Mouse (Mus musculus): ENCODE data around the gene Rcvrn. TPM values are rescaled to one million over a fixed set of nuclear protein-coding genes. Genes with fewer than 3 reads are reported as not detected.

Rcvrn gene
- total RNA-seq, 4 experiments from 2014 or later = 0.24 TPM; not detected in 3

GRCm38 (mm10) chr11:67668460-67669007 lies 26.6 kb upstream of the Rcvrn start:
- DNase-seq (ENCODE audit: low spot score in 2 of 2) = no peak

GRCm38 (mm10) chr11:67670031-67670430 lies 25.1 kb upstream of the Rcvrn start:
- DNase-seq (ENCODE audit: low spot score in 2 of 2) = no peak

DNA sequence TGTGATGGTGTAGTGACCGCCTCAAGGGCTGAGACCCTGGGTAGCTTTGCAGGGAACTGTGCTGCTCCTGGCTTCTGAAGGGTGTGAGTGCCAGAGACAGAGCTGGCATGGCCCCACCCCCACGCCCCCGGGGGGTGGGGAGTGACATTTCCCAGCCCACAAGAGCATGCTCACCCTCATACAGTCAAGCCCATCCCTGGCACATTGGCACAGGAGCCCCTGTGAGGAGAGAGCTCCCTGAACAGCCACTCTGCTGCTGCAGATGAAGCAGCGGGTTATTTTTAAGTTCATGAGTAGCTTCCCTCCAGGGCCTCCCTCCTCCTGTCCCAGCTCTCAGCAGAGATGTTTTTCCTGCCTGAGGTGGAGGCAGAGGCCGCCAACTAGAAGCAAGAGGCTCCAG lies 23.0 kb upstream of the Rcvrn start:
- no peak for DNase-seq (ENCODE audit: low spot score in 2 of 2)

DNA sequence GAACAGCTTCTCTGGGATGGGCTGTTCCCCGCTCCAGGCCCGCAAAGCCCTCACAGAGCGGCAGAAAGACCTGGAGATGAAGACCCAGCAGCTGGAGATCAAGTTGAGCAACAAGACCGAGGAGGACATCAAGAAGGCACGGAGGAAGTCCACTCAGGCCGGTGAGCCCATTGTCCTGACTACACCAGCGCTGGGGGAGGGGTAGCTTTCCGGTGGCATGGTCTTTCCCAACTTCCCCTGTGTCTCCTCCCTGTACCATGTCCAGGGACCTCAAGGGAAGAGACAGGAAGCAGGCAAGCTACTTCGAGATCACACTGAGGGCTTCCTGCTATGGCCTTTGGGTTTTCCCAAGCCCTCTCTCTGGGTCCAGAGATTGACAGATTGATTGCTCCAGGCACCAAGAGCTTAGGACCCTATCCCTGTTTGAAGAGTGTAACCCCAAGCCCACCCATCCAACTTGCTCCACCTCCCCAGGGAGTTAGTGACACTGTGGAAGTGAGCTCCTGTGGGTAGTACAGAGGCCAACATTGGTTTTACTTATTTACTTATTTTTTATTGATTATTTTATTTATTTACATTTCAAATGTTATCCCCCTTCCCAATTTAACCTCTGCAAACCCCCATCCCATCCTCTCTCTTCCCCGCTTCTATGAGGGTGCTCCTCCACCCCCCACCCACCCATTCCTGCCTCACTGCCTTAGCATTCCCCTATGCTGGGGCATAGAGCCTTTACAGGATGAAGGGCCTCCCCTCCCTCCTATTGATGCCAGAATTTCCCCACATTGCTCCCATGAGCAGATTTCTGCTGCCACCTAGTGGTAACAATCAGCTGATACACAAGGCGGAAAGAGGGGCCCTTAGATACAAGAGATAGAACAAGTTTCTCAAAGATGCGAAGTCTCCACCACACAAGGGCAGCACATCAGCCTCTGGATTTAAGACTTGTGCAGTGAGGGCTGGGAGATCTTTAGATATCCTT lies 19.3 kb upstream of the Rcvrn start:
- DNase-seq (ENCODE audit: low spot score in 2 of 2) = no peak

DNA sequence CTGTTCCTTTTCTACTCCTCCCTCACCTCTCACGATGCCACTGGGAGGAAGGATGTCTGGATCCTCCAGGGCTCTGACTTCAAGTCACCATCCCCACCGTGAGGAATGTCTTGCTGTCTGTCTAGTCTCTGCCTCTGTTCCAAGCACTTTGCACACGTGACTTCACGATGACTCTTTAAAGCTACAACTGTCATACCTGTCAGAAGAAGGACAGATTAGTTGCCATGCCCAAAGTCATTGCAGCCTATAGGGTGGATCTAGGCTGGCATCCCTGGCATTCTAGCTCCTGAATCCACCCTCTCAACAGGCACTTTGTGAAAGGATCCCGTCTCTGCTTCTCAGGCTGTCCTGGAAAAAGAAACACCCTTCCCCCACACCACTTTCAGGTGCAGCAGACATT lies 15.8 kb upstream of the Rcvrn start:
- no peak for DNase-seq (ENCODE audit: low spot score in 2 of 2)

GRCm38 (mm10) chr11:67679930-67680329 lies 15.2 kb upstream of the Rcvrn start:
- no peak for DNase-seq (ENCODE audit: low spot score in 2 of 2)

DNA sequence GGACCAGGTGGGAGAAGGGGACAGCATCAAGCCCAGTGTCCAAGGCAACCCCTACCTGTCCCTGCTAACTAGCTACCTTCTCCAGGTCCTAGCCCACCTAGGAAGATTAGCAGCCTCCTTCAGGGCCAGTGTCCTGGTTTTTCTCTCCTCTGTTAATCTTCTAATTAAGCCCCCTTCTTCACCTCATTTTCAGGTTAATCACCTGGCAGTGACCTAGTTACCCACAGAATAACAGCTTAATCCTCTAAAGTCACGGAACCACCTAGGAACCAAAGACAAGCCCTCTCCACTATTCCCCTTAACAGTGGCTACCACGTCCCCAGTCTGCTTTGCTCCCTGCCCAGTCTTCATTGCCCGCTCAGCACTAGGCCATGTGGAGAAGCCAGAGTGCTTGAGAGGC lies 13.3 kb upstream of the Rcvrn start:
- DNase-seq (ENCODE audit: low spot score in 2 of 2) = no peak

DNA sequence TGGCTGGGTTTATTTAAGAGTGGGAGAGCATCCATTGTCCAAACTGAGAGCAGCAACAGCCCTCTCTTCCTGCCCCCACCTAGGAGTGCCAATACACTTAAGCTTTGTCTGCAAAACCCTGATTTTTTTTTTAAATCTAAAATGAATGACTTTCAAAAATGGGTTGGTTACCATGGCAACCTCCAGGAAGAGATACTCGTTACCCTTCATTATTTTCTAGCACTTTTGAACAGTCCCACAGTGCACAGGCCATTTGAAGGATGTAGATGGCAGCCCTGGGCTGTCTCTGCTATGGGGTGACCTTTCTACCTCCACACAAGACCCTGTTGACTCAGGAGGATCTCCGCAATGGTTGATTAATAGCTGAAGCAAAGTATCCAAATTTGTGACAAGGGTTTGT lies 9.0 kb upstream of the Rcvrn start:
- no peak for DNase-seq (ENCODE audit: low spot score in 2 of 2)

GRCm38 (mm10) chr11:67712976-67713375 lies 17.9 kb downstream of the Rcvrn start:
- no peak for DNase-seq (ENCODE audit: low spot score in 2 of 2)

- DNase-seq (ENCODE audit: low spot score in 2 of 2) = no peak
Measured at GRCm38 (mm10) chr11:67715382-67715781, 20.3 kb downstream of the Rcvrn start.

DNA sequence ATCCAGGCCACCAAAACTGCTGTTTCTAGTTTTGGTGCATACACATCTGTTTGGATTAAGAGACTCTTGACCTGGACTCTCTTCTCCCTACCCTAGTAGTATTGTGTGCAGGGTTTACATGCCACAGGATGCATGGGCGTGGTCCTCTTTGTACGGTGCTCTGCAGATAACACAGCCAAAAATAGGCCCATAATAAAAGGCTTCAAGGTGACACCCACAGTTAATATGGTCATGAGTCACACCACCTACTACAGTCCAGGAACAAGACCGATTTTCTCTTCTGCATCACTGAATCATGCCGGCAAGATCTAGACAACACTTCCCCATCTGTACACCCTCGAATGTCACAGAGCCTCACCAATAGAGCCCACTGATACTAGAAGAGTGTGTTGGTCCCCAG lies 26.4 kb downstream of the Rcvrn start:
- no peak for DNase-seq (ENCODE audit: low spot score in 2 of 2)

DNA sequence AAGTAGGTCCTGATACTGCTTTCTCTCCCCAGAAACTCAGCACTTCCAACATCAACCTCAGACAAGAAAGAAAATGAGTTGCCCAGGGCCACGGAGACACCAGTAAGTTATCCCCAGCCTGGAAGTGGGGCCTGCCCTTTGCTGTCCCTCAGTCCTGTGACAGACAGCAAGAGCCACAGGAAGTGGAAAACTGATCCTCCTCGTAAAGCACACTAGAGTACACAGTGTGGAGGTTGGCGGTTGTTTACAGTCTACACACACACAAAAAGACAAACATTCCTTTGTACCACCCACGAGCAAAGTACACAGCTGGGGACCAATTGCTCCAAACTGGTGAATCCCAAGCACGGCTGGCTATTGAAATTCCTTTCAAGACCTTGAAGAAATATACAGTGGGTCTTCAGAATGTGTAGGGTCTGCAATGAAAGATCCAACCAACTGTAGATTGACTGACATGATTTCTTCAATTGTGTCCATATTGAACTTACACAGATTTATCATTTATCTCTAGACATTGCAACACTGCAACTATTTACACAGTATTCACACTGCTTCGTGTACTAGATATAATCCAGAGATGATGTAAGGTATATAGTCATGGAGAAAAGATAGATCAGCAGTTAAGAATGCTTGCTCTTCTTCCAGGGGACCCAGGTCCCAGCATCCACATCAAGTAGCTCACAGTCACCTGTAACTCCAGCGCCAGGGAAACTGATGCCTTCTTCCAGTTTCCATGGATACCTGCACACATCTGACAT lies 27.5 kb downstream of the Rcvrn start:
- no peak for DNase-seq (ENCODE audit: low spot score in 2 of 2)

DNA sequence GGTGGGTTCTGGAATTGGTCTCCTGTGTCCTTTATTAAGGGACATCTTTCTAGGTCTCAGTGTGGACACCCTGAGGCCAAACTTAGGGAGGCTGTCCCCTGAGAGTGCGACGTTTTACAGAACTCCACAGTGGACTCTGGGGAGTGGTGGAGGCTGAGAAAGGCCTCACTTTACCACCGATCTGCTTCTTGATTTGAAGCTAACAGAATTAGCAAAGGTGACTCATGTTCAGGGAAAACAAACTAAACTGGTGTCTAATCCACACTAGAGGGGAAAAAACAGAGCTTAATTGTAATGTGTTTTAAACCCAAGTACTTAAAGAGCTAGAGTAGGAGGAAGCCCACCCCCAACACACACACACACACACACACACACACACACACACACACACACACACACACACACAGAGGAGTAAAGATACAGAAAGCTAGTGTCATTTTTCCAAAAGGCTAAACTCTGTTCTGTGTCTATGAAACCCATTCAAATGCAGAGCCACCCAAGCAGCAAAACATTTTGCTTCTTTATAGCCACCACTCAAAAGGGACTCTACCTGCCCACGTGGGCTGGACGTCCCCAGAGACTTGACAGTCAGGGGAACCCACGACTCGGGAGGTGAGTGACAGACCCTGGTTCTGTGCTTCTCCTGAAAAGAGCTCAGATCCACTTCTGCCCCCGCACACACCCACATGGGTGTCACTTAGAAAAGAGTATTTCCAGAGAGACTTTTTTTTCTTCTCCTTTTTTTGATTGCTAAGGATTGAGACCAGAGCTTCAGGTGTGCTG lies 28.3 kb downstream of the Rcvrn start:
- DNase-seq (ENCODE audit: low spot score in 2 of 2) = no peak

- peak in 1 of 2 experiments; percentile 5 for DNase-seq (ENCODE audit: low spot score in 2 of 2)
Measured at GRCm38 (mm10) chr11:67727095-67727494, 32.0 kb downstream of the Rcvrn start.

- peak; percentile 25 to 49 for DNase-seq (ENCODE audit: low spot score in 2 of 2)
Measured at GRCm38 (mm10) chr11:67728726-67729125, 33.6 kb downstream of the Rcvrn start.

GRCm38 (mm10) chr11:67731056-67731455 lies 35.9 kb downstream of the Rcvrn start:
- DNase-seq (ENCODE audit: low spot score in 2 of 2) = no peak

DNA sequence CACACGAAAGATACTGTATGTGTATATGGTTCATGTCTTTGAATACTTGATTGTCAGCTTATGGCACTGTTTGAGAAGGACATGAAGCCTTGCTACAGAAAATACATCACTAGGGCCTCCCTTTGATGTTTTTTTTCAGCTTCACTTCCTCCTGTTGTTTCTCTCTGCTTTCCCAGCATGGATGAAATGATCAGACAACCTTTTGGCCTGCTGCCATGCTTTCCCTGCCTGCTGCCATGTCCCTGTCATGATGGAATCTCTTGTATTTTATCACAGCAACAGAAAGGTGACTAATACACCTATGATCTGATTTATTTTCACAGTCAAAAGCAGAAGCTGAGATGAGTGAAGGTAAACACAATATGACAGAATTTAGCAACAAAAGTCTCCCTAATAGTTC lies 38.6 kb downstream of the Rcvrn start:
- no peak for DNase-seq (ENCODE audit: low spot score in 2 of 2)

DNA sequence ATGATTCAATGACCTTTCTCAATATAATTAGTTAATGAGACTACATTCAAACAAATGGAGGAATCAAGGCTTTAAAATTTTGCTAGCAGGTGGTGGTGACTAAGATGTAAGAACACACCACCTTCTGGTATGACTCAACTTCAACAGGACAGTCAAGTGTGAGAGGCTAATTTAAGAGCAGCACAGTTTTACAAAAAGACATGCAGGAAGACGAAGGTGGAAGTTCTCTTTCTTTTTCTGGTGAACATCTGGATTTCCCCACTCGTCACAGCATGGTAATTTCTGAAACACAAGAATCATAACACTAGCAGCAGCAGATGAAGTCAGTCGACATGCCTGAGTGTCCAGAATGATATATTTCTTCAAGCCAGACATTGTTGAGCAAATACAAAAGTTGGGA lies 39.5 kb downstream of the Rcvrn start:
- DNase-seq (ENCODE audit: low spot score in 2 of 2) = no peak

GRCm38 (mm10) chr11:67738345-67738744 lies 43.2 kb downstream of the Rcvrn start:
- DNase-seq (ENCODE audit: low spot score in 2 of 2) = no peak

DNA sequence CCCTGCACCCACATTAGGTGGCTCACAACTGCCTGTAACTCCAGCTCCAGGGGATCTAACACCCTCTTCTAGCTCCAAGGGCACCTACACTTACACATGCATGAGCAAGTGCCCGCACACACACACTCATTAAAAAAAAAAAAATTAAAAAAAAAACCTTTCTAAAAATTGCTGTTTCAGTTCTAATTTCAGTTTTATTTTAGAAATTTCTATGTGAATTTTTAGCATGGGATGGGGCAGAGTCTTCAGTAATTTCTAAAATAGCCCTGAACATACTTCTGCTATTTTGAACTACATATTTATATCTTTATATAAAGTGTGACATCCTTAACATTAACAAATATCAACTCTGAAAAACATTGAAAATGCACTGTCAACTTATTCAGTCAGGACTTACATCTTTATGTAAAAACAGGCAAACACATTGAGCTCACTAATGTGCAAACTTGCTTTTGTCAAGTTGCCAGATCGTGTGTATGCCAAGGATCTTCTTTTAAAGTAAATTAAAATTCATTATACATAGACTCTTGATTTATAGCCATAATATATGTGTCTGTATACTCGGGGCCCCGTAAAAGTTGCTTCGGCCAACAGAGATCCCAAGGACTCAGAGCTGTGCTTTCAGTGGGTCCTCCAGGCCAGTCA lies 43.8 kb downstream of the Rcvrn start:
- no peak for DNase-seq (ENCODE audit: low spot score in 2 of 2)

GRCm38 (mm10) chr11:67741569-67741968 lies 46.4 kb downstream of the Rcvrn start:
- no peak for DNase-seq (ENCODE audit: low spot score in 2 of 2)

Data from gastrocnemius, adult 8-10 months (tissue).